Mouse (Mus musculus): ENCODE results near the gene Taf1c.

The Taf1c gene

DNA sequence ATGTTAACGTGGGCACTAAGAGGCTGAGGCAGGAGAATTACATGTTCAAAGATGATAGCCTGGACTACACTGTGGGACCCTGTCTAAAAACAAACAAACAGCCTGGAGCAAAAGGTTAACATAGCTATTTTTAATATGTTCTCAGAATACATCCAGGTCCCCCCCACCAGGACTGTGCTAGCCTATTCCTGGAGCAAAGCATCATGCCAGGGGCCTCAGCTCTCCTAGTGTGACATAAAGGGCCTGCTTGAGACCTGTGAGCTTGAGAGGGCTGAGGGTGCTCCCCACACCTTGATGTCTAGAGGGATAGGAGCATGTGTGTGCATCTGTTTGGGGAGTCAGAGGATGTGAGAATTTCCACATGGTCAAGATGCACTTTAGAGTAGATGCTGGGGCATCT, 18.7 kb upstream of the Taf1c start:
- intact Hi-C loops (cut with DNase I), result no loop called here

DNA sequence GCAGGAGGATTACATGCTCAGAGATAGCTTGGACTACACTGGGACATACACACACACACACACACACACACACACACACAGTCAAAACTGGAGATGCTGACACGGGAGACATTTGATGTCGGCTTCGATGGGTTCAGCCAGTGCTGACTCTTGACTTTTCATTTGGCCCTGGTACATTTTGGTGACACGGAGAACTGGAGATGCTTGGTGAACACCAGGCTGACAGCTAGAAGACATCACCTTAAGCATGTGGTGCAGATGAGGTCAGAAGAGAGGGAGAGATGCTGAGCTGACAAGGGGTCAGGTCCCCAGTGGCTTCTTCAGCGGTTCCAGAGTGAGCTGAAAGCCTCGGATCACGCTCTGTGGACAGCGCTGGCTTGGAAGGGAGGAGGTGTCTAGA, 18.0 kb upstream of the Taf1c start:
- intact Hi-C loops (cut with DNase I), result no loop called here

DNA sequence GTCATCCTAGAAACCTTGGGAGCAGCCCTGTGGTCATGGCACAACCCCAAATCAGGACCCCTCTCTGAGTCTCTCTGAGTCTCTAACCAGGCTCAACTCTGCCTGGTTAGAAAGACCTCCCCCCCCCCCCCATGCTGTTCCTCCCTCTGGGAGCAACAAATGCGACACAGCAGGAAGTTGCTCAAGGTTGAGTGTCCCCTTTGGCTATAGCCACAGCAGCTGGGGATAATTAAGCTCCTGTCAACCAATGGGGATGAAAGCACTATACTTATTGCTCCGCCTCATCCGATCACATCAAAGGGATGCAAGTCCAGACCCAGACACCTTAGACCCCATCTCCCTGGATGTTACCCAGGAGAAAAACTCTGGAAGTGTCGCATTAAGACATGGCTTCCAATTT, 17.5 kb upstream of the Taf1c start:
- intact Hi-C loops (cut with DNase I), result no loop called here

DNA sequence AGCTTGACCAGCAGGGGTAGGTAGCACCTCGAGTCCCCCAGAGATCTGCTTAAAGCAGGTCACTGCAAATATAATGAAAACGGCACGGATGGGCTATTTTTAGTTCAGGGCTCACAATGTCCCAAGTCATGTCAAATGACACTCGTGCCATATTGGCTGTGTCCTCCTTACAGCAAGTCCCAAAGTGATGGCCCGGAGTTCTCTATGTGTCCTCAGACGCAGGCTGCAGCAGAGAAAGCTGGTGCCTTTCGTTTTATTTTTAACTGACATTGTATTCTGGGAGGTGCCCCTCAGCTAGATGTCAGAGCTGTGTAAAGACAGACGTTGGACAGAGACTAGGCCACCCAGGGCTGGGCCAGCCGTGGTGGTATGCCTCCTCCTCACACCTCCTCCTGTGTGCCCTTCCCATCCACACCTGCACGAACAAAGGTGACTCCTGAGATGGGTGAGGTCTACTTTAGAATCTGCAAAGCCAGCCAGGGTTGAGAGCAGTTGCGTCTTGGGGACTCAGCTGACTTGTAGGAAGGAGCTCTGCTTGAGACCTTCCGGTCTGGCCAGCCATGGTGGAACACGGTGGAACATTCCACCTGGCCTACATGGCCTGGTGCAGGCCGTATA, 15.9 kb upstream of the Taf1c start:
- intact Hi-C loops (cut with DNase I), result no loop called here

DNA sequence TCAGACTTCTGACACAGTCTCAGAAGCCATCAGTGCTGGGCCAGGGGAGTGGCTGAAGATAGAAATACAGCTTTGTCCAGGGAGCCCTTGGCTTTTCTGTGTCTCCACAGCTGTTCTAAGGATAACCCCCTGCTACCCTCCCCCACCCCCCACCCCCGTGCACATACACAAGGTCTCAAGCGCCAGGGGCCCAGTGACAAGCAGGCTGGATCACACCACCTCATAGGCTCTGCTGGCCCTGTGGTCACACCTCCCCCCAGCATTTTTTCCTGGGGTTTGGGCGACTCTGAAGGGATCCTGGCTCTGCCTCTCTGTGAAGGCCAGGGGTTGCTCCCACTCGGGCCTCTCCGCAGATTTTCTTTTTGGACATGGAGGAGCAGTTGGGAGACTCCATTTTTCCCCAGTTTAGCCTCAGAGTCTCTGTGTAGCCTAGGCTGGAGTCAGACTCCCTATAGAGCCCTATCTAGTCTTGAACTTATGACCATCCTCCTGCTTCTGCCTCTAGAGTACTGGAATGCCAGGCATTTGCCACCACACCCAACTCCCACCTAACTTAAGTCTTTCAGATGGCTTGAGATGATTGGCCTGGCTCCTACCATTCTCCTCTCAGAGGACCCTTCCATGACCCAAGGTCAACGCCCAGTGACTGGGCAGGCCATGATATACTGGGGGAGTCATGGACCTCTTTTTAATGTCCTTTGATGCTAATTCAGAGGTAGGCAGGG, 15.3 kb upstream of the Taf1c start:
- intact Hi-C loops (cut with DNase I), result no loop called here

DNA sequence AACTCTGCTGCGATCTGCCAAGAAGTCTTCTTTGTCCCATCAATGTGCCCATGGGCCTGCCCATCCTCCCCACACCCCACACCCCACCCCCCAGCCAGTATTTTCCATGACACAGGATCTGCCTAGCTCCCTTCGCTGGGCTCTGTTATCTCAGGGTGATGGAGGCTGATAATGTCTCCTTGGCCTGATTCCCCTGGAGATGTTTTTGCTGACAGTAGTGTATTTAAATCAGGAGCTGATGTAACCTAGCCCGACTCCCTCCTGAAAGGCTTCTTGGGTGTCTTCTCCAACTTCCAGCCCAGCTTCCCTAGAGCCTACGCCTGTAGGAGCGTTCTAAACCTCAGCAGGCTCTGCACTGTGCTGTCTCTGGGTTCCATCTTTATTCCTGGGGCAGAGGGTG, 13.9 kb upstream of the Taf1c start:
- intact Hi-C loops (cut with DNase I), result no loop called here

DNA sequence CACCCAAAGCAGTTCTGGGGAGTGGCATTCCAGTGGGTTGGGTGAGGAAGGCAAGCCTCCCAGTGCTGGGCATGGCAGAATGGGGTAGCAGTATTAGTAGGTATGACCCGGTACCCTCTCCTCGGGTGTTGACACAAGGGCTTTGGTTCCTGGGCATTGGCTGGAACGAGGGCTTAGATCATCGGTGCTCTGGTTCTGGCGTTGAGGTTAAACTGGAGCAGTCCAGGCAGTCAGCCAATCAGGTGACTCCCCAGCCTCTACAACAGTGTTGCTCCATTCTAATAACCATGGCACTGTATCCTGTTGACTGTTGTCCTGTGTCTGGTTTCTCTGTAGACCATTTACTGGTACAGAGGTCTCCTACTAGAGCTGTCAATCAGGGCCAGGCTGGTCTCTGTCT, 12.6 kb upstream of the Taf1c start:
- intact Hi-C loops (cut with DNase I), result no loop called here

DNA sequence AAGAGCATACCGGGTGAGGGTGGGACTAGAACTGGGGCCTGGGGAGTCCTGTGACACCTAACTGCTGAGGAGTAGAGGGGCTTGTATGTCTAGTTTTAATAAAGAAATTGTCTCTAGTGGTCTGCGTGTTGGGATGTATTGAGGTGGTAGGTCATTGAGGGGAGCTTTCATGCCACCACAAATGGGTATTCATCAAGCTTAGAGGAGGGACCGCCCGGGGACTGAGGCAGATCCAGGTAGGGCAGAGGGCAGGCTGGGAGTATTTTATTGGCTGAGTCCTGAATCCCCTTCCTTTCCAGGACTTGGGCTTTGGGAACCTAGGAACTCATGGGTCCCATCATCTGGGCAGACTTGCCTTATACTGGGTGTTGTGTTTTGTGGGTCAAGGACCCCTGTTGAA, 11.8 kb upstream of the Taf1c start:
- intact Hi-C loops (cut with DNase I), result no loop called here

DNA sequence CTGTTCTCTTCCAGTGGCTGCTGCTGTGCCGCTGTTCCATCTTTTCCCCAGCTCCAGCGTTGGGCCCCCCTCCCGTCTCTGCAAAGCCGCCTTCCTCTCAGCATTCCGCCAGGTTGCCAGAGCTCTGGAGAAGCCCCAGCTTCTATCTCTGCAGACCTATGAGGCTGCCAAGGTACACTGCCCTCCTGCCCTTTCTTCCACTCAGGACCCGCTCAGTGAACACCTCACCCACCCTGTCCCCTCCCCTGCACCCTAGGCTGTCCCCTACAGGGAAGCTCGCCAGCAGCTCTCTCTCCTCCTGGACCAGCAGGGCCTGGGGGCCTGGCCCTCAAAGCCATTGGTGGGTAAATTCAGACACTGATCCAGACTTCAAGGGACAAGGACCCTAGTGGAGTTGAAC, 11.3 kb upstream of the Taf1c start:
- intact Hi-C loops (cut with DNase I), result no loop called here

DNA sequence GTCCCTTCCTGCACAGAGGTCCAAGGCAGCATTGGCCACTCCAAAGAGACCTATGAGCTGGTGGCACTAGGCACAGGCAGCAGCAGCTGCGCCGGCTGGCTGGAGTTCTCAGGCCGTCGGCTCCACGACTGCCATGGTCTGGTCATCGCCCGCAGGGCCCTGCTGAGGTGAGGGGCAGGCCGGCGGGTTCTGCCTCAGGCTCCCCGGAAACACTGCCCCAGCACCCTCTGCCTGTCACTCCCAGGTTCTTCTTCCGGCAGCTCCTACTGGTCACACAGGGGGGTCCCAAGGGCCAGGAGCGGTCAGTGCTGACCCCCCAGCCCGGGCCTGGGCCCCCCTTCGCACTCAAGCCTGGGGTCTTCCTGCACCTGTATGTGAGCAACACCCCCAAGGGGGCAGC, 10.1 kb upstream of the Taf1c start:
- intact Hi-C loops (cut with DNase I), result no loop called here

DNA sequence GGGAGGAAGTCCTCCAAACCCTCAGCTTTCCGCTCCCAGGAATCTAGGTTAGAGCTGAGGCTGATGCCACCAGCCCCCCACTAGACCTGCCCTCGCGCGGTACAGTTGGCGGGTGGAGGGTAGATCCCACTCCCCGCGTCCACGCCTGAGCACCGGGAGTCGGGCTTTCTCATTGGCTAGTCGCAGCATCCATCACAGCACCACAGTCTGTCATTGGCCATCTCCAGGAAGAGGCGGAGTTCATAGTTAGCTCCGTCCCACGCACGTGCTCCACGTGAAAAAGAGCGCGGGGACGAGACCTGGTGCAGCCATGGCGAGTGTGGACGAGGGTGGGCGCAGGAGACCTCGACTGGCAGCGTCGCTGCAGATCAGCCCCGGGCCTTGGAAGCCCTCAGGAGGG, 7.4 kb upstream of the Taf1c start, which contains the start of gene Adad2:
Gene Adad2, plus strand, starts transcription at position 277 of the 400 bp plus-strand sequence.
- intact Hi-C loops (cut with DNase I), result no loop called here

DNA sequence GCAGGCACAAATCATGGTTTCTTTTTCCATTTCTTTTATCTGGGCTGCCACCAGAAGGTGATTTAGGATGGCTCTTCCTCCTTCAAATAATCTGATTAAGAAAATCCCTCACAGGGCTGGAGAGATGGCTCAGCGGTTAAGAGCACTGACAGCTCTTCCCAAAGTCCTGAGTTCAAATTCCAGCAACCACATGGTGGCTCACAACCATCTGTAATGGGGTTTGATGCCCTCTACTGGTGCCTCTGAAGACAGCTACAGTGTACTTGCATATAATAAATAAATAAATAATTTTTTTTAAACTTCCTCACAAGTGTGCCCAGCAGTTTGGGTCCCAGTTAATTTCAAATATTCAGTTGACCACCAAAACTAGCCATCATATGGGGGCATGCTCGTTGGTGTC, 1.2 kb upstream of the Taf1c start:
- intact Hi-C loops (cut with DNase I), result loop anchor here (10.0 kb wide), 1 partner anchor 191 kb away; no protein-coding TSS in a partner anchor

DNA sequence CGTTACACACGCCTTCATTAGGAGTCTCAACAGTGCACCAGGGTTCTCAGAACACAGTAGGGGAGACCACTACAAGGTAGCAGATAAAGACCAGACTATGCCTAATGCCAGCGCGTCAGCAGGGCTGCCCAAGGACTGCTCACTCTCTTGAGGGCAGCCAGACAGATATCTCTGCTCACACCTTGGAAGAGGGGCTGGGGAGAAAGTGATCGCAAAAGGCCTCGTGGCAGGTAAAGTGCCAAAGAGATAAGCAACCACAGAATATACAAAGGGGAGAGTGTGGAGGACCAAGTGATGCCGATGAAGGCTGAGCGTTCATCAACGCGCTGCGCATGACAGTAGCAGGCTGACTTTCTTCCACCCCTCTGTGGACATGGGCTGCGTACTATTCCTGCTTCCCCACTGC, 621 bp downstream of the Taf1c start:
- intact Hi-C loops (cut with DNase I), result loop anchor here (5.0 to 10.0 kb wide), 2 partner anchors 157 to 190 kb away; partner anchors contain the start of gene Necab2

DNA sequence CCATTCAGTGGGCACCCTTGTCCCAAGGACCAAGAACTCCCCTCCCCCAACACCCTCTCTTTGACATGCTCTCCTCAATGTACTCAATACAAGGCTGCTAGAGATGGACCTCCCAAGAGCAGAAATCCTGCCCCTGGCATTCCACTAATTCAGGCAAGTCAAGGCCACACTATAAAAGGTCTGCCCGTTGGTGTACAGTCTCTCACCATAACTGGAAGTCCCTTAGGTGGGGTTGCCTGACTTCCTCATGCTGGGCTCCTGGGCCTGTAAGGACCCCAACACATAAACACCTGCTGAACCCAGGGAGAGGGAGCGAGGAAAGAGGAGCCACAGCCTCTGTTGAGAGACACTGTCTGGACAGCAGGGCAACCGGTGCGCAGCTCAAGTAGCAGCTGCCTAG, 1.3 kb downstream of the Taf1c start:
- intact Hi-C loops (cut with DNase I), result loop anchor here (5.0 to 10.0 kb wide), 2 partner anchors 156 to 189 kb away; partner anchors contain the start of gene Necab2

DNA sequence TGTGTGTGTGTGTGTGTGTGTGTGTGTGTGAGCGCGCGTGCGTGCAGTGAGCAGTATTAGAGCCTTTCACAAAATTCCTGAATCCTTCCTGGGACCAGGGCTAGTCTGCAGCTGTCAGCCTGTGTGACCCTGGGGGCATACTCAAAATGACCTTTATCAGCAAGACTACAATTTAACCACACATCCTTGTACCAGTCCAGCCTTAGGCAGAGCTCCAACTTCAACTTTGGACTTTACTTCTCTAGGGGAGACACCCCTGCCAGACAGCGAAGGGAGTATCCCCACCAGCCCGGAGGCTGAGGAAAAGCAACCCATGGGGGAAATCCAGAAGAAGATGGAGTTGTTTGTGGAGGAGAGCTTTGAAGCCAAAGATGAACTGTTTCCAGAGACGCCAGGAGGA, 13.6 kb downstream of the Taf1c start:
- intact Hi-C loops (cut with DNase I), result no loop called here

DNA sequence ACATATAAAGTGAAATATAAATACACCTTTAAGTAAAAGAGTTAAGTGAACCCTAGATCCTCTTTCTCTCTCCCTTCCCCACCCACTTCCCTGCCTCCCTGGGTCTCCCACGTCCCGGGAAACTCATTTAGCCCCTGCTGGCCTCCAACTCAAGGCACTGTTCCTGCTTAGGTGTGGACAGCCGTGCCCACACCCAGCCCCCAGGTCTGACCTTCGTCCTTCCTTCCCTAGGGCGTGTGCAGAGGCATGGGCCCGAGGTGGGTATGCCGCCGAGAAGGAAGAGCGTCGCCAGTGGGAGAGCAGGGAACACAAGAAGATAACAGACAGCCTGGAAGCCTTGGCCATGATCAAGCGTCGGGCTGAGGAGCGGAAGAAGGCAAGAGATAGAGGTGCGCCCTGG, 14.7 kb downstream of the Taf1c start:
- intact Hi-C loops (cut with DNase I), result no loop called here

DNA sequence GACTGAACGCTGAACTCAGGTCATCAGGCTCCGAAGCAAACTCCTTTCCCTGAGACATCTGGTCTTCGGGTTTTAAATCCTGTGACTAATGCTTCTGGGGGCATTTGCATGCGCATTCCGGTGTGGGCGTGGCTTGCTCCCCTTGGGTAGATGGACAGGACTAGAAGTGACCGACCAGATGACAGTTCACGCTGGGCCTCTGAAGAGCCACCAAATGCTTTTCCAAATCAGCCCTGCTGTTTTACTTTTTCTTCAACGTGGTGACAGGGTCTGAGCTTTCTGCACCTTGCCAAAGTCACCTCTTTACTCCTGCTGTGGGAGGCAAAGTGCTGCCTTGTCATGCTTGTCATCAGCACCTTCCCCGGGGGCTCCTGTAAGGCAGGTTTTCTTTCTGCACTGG, 16.2 kb downstream of the Taf1c start:
- intact Hi-C loops (cut with DNase I), result loop anchor here (5.0 kb wide), 1 partner anchor 88 kb away; no protein-coding TSS in a partner anchor

DNA sequence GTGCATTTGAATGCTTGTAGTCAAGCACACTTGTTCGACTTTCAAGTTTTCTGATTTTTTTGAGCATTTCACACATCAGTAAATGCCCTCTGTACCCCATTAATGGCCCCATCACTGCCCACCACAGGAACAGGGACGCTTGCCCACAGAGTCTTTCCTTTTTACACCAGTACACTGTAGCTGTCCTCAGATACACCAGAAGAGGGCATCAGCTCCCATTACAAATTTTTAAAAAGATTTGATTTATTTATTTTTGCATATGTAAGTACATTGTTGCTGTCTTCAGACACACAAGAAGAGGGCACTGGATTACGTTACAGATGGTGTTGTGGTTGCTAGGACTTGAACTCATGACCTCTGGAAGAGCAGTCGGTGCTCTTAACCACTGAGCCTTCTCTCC, 16.7 kb downstream of the Taf1c start:
- intact Hi-C loops (cut with DNase I), result loop anchor here (5.0 kb wide), 1 partner anchor 89 kb away; no protein-coding TSS in a partner anchor

DNA sequence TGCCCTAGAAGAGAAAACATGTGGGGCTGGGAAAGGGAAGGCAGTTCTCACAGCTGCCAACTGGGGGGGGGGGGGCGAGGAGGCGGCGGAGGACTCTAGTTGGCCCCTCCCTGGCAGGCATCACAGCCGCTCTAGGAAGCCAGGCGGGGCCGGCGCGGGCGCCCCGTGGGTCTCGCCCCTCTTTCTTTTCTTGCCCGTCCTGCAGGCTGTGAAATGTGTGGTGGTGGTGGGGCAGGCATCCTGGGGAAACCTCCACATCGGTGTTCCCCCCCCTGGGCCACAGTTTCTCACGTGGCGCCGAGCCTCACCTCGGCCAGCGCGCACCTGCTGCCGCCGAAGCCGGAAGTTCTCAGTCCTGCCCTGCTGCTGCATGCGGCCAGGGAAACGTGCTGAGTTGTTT, 19.1 kb downstream of the Taf1c start:
- intact Hi-C loops (cut with DNase I), result loop anchor here (5.0 kb wide), 1 partner anchor 91 kb away; no protein-coding TSS in a partner anchor

DNA sequence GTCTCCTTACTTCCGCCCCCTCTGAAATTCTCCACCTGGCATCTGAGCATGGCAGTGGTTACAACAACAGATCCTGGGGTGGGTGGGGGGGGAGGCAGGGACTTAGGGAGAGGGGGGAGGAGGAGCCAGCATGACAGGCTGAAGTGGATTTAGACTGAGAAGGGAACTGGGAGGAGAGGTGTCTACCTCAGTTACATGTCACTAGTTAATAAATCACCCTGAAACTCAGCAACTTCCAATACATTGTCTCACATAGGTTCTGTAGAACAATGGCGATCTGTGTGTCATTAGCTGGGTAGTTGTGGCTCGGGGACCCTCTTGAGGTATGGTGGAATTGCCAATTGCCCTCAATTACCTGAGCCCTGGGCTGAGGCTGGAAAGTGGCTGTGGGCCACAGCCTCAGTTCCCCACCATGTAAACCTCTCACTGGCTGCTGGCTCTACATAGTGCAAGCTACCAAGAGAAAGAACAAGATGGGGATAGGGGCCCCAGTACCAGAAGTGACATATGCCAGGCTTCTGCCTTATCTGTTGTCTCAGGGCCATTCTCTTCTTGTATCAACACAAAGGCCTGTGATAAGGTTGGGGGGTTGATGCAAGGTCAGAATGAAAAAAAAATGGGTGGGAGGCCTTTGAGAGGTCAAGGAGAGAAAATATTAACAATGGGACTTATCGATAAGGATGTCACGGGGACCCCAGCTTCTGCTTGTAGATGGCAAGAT, 24.4 kb downstream of the Taf1c start:
- intact Hi-C loops (cut with DNase I), result no loop called here

DNA sequence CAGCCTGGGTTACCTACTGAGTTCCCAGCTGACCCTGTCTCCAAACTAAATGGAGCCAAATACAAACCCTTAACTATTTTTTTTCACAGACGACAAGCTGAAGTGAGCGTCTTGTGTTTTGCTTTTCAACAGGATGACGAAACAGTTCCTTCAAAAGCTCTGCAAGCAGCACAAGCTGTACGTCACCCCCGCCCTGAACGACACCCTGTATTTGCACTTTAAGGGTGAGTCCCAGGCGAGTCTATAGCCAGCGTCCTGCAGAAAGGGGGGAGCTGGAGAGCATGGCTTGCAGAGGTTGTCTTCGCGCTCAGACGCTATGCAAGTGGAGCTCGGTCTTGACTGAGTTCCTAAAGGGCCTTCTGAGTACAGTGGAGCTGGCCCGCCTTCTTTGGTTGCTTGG, 25.9 kb downstream of the Taf1c start:
- intact Hi-C loops (cut with DNase I), result no loop called here

DNA sequence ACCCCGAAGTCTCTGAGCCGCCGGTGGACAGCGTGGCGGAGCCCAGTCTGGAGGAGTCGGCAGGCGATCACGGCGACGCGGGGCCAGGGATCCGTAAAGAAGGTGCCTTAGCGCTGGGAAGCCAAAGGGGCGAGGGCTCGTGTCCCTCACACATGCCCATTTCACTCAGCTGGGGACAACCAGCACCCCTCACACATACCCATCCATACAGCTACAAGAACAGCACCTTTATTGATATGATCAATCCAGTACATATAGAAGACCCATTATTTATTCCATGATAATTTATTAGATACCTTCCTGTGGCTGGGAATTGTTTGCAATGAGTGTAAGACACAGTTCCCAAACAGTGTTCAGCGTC, 29.7 kb downstream of the Taf1c start:
- intact Hi-C loops (cut with DNase I), result no loop called here

Measured in adrenal gland (tissue).